Mouse (Mus musculus): ENCODE data around the gene Pxk. TPM values are rescaled to one million over a fixed set of nuclear protein-coding genes. Genes with fewer than 3 reads are reported as not detected.
"Not testable (repeated sequence)": the region's sequence is repeated elsewhere in the genome, so short reads cannot be mapped to it uniquely, and the experiment has no call there.

The Pxk gene
- polyA plus RNA-seq, 1 experiment = 25.1 TPM

GRCm38 (mm10) chr14:8172507-8173410 lies 74.7 kb downstream of the Pxk start, which contains the start of gene Pdhb:
TSS of gene Pdhb (minus strand) at chr14:8173025.
- H3K27me3 ChIP-seq (ENCODE audit: control insufficient read depth, insufficient read depth, low read length) = no peaks in the 10 kb centered on the region
- H3K4me1 ChIP-seq (replicated peaks; ENCODE audit: control insufficient read depth, insufficient read depth, low read length) = peaks cover 4% of the 10 kb centered on the region; the same call in 1 of the 2 replicates
- DNase-seq = peak; percentile 99
- under 1% methylated on average over 64 of the region's 64 CpGs for WGBS
- peak; percentile 65; the same call in 1 of the 2 replicates for TF ChIP-seq POLR2A (IDR thresholded peaks at IDR 0.05; ENCODE audit: control insufficient read depth, extremely low read depth, insufficient read depth, low read length, poor library complexity)
- peak; percentile 13; the same call in 1 of the 2 replicates for TF ChIP-seq CTCF (IDR thresholded peaks at IDR 0.05; ENCODE audit: borderline replicate concordance, control insufficient read depth, extremely low read depth, insufficient read depth, low read length, poor library complexity)
- H3K4me3 ChIP-seq (ENCODE audit: control insufficient read depth, insufficient read depth, low read length) = peak within 1 kb of the TSS; percentile 93
- peaks cover 17% of the 10 kb centered on the region for H3K36me3 ChIP-seq (ENCODE audit: control insufficient read depth, insufficient read depth, low read length)
- H3K27ac ChIP-seq (ENCODE audit: control insufficient read depth, insufficient read depth, low read length) = no peak within 1 kb of the TSS

GRCm38 (mm10) chr14:8173542-8174250 lies 75.7 kb downstream of the Pxk start:
- not testable (repeated sequence) for H3K4me1 ChIP-seq (replicated peaks; ENCODE audit: control insufficient read depth, insufficient read depth, low read length); H3K36me3 ChIP-seq (ENCODE audit: control insufficient read depth, insufficient read depth, low read length); H3K27ac ChIP-seq (ENCODE audit: control insufficient read depth, insufficient read depth, low read length); H3K27me3 ChIP-seq (ENCODE audit: control insufficient read depth, insufficient read depth, low read length)
- 19% methylated on average over 7 of the region's 7 CpGs for WGBS
- peak; percentile 54 for DNase-seq
- peak overlapping the region; percentile 54 for H3K4me3 ChIP-seq (ENCODE audit: control insufficient read depth, insufficient read depth, low read length)

DNA sequence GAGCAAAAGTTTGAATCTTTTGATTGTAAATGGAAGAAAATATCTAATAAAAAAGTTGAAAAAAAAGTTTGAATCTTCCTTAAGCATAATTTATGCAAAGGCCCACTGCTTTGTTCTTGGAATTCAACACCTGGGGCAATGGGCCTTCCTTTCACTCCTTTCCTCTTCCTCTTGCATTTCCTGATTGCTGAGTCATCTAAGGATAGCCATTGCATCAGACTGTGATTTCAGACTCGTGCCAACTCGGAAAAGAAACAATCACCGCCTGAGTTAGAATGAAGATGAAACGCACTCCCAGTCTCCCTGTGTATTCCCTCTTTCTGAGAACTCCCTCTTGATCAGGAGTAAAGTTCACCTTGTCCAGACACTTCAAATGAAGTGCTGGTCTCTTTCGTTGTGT lies 76.6 kb downstream of the Pxk start:
- Histone ChIP-seq H3K36me3 (ENCODE audit: control insufficient read depth, insufficient read depth, low read length) (no peaks in the 10 kb centered on the region; the same call in 1 of the 2 replicates), H3K27me3 (ENCODE audit: control insufficient read depth, insufficient read depth, low read length) (no peaks in the 10 kb centered on the region), H3K4me3 (ENCODE audit: control insufficient read depth, insufficient read depth, low read length) (no peak overlapping the region), H3K27ac (ENCODE audit: control insufficient read depth, insufficient read depth, low read length) (no peak overlapping the region), H3K4me1 (replicated peaks; ENCODE audit: control insufficient read depth, insufficient read depth, low read length) (peaks cover 4% of the 10 kb centered on the region; the same call in 1 of the 2 replicates)
- DNase-seq = no peak
- WGBS = 77% methylated on average over 5 of the region's 5 CpGs
- TF ChIP-seq POLR2A (IDR thresholded peaks at IDR 0.05; ENCODE audit: control insufficient read depth, extremely low read depth, insufficient read depth, low read length, poor library complexity) (no peak), CTCF (IDR thresholded peaks at IDR 0.05; ENCODE audit: borderline replicate concordance, control insufficient read depth, extremely low read depth, insufficient read depth, low read length, poor library complexity) (no peak)

DNA sequence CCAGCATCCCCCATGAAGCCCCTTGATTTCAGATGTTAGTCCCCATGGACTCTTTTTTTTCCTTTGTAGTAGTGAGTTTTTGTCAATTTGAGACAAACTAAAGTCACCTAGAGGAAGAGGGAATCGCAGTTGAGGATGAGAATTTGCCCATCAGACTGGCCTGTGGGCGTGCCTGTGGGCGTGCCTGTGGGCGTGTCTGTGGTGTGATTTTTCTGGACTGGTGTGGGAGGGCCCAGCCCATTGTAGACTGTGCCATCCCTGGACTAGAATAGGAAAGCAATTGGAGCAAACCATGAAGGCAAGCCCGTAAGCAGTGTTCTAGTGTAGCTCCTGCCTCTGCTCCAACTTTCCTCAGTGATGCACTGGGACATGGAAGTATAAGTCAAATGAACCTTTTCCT lies 78.2 kb downstream of the Pxk start:
- TF ChIP-seq CTCF (IDR thresholded peaks at IDR 0.05; ENCODE audit: borderline replicate concordance, control insufficient read depth, extremely low read depth, insufficient read depth, low read length, poor library complexity) = no peak
- no peak for TF ChIP-seq POLR2A (IDR thresholded peaks at IDR 0.05; ENCODE audit: control insufficient read depth, extremely low read depth, insufficient read depth, low read length, poor library complexity)
- H3K4me3 ChIP-seq (ENCODE audit: control insufficient read depth, insufficient read depth, low read length) = no peak overlapping the region
- H3K27me3 ChIP-seq (ENCODE audit: control insufficient read depth, insufficient read depth, low read length) = no peaks in the 10 kb centered on the region
- no peaks in the 10 kb centered on the region for H3K36me3 ChIP-seq (ENCODE audit: control insufficient read depth, insufficient read depth, low read length)
- H3K4me1 ChIP-seq (replicated peaks; ENCODE audit: control insufficient read depth, insufficient read depth, low read length) = peaks cover 4% of the 10 kb centered on the region; the same call in 1 of the 2 replicates
- no peak overlapping the region for H3K27ac ChIP-seq (ENCODE audit: control insufficient read depth, insufficient read depth, low read length)
- DNase-seq = no peak
- WGBS = 65% methylated on average over 5 of the region's 5 CpGs

DNA sequence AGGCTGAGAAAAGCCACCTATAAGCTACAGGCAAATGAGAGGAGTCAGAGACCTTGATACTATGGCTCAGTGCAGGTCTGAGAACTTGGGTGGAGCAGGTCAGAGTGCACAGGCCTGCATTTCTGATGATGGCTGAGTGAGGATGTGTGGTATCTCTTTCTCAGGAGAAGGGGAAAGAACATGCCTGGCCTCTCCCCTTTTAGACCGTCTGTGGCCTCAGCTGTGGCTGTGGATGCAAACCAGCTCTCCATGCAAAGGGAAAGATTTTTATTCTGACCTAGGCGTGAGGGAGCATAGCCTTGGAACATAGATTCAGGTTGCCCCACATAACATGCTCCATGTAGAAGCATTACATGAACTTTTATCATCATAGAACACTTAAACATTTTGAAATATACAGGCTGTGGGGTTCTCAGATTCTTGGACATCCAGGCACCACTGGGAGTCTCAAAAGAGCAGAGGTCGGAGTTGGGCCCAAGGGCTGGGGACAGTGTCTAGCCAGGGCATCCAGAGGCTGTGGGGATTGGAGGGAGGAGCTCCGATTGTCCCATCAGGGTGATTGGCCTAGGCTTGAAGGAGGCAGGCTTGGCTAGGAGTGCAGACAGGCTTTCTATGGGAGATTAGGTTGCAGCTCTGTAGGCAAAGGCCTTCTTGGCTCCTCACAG lies 82.5 kb downstream of the Pxk start:
- 89% methylated on average over 4 of the region's 4 CpGs for WGBS
- Histone ChIP-seq H3K36me3 (ENCODE audit: control insufficient read depth, insufficient read depth, low read length) (no peaks in the 10 kb centered on the region), H3K4me1 (replicated peaks; ENCODE audit: control insufficient read depth, insufficient read depth, low read length) (no peaks in the 10 kb centered on the region), H3K27me3 (ENCODE audit: control insufficient read depth, insufficient read depth, low read length) (no peaks in the 10 kb centered on the region), H3K27ac (ENCODE audit: control insufficient read depth, insufficient read depth, low read length) (no peak overlapping the region), H3K4me3 (ENCODE audit: control insufficient read depth, insufficient read depth, low read length) (no peak overlapping the region)
- no peak for TF ChIP-seq POLR2A (IDR thresholded peaks at IDR 0.05; ENCODE audit: control insufficient read depth, extremely low read depth, insufficient read depth, low read length, poor library complexity)
- no peak for TF ChIP-seq CTCF (IDR thresholded peaks at IDR 0.05; ENCODE audit: borderline replicate concordance, control insufficient read depth, extremely low read depth, insufficient read depth, low read length, poor library complexity)
- DNase-seq = no peak

GRCm38 (mm10) chr14:8183330-8183729 lies 85.3 kb downstream of the Pxk start:
- Histone ChIP-seq H3K27ac (ENCODE audit: control insufficient read depth, insufficient read depth, low read length) (no peak overlapping the region), H3K36me3 (ENCODE audit: control insufficient read depth, insufficient read depth, low read length) (no peaks in the 10 kb centered on the region), H3K4me1 (replicated peaks; ENCODE audit: control insufficient read depth, insufficient read depth, low read length) (no peaks in the 10 kb centered on the region), H3K4me3 (ENCODE audit: control insufficient read depth, insufficient read depth, low read length) (no peak overlapping the region), H3K27me3 (ENCODE audit: control insufficient read depth, insufficient read depth, low read length) (no peaks in the 10 kb centered on the region)
- no peak for DNase-seq
- 79% methylated on average over 3 of the region's 3 CpGs for WGBS
- TF ChIP-seq POLR2A (IDR thresholded peaks at IDR 0.05; ENCODE audit: control insufficient read depth, extremely low read depth, insufficient read depth, low read length, poor library complexity) = no peak
- no peak for TF ChIP-seq CTCF (IDR thresholded peaks at IDR 0.05; ENCODE audit: borderline replicate concordance, control insufficient read depth, extremely low read depth, insufficient read depth, low read length, poor library complexity)
